25 mouse cellular contexts compared by ENCODE assay signal in the genomic region with DNA sequence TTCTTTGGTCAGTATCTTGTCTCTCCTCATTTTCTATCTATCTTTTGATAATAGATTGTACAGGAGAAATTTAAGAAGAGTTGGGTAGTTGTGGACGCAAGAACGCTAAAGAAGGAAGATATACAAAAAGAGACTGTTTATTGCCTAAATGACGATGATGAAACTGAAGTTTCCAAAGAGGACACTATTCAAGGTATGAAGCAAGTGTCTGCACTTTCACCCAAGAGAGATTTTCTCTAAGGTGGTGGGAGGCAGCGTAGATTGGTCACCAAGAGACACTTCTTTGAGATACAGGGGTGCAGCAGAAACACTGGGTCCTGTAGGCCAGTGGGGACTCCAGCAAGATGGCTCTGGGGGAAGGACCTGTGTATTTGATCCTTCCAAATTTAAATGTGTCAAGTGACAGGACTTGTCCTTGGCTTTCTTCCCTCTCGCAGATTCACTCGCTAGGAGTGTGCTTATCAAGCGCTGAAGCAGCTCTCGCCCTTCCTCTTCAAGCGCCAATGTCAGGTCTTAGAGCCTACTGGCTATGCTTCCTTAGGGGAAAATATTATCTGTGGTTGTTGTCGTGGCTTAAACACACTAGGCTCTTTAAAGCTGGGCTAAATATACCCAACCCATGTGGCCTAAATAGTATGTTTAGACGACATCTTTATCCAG. TPM values are rescaled to one million over a fixed set of nuclear protein-coding genes. Genes with fewer than 3 reads are reported as not detected.
DNase-seq lines count a peak whose midpoint lies in the region; ATAC-seq lines count a peak whose summit lies in the region.
"Had no signal": no experiment of that assay in that cellular context is flagged by ENCODE, and none has a peak within 500 bp of the region (broad histone marks: within the 10 kb centered on the region; RNA-seq: fewer than 3 reads in every experiment).

No protein-coding gene starts in this region.

- peak; percentile 94 for DNase-seq in heart, adult 11 months
- peak; percentile 17 for DNase-seq in 416B (ENCODE audit: low read depth)
- peak; percentile 28 to 29 for DNase-seq in heart, adult 9 months (ENCODE audit: low spot score in 2 of 2)
- peak; percentile 5 for DNase-seq in heart, postnatal 4 days
- no peak for DNase-seq in forebrain, embryonic 10.5 days (ENCODE audit: extremely low spot score, low spot score)
- DNase-seq in layer of hippocampus, adult 9-11 months = no peak
- DNase-seq: adrenal gland, postnatal 25 days; cerebellum, adult 9-11 months; forebrain, postnatal 0 days; gastrocnemius, postnatal 36 days; kidney, adult 18-20 months; left cerebral cortex, postnatal 4 days; lung, adult 18-20 months; lung, postnatal 10 days had no signal

- H3K27me3 ChIP-seq in heart, embryonic 11.5 days (ENCODE audit: control insufficient read depth, insufficient read depth, low read length) = no peaks in the 10 kb centered on the region
- no peaks in the 10 kb centered on the region for H3K27me3 ChIP-seq in forebrain, embryonic 10.5 days (ENCODE audit: poor library complexity, severe bottlenecking)
- H3K27me3 ChIP-seq in midbrain, embryonic 16.5 days (ENCODE audit: control insufficient read depth, insufficient read depth, low read depth, low read length) = no peaks in the 10 kb centered on the region
- H3K27me3 ChIP-seq: embryonic facial prominence, embryonic 15.5 days; limb, embryonic 15.5 days had no signal

- no peak overlapping the region for H3K9ac ChIP-seq in heart, embryonic 11.5 days (ENCODE audit: low read depth, low read length)
- no peak overlapping the region for H3K9ac ChIP-seq in midbrain, embryonic 16.5 days (ENCODE audit: low read depth, low read length)
- H3K9ac ChIP-seq: embryonic facial prominence, embryonic 15.5 days; forebrain, postnatal 0 days; hindbrain, embryonic 14.5 days; limb, embryonic 15.5 days had no signal

- no peak overlapping the region for H3K4me3 ChIP-seq in heart, embryonic 11.5 days (ENCODE audit: low read depth, low read length)
- no peak overlapping the region for H3K4me3 ChIP-seq in forebrain, embryonic 10.5 days
- no peak overlapping the region for H3K4me3 ChIP-seq in midbrain, embryonic 16.5 days (ENCODE audit: low read depth, low read length)
- H3K4me3 ChIP-seq: embryonic facial prominence, embryonic 15.5 days; limb, embryonic 15.5 days had no signal

- no peak overlapping the region for H3K27ac ChIP-seq in heart, embryonic 11.5 days (ENCODE audit: low read depth, low read length)
- no peak overlapping the region for H3K27ac ChIP-seq in forebrain, embryonic 10.5 days
- no peak overlapping the region for H3K27ac ChIP-seq in midbrain, embryonic 16.5 days (ENCODE audit: low read length)
- H3K27ac ChIP-seq: embryonic facial prominence, embryonic 15.5 days; hindbrain, embryonic 14.5 days; kidney, postnatal 0 days; limb, embryonic 15.5 days had no signal

- H3K9me3 ChIP-seq in heart, embryonic 11.5 days (replicated peaks; ENCODE audit: control insufficient read depth, low read length) = no peaks in the 10 kb centered on the region
- no peaks in the 10 kb centered on the region for H3K9me3 ChIP-seq in forebrain, embryonic 10.5 days
- H3K9me3 ChIP-seq in midbrain, embryonic 16.5 days (replicated peaks; ENCODE audit: control insufficient read depth, low read length, poor library complexity, severe bottlenecking) = no peaks in the 10 kb centered on the region
- H3K9me3 ChIP-seq: embryonic facial prominence, embryonic 15.5 days; limb, embryonic 15.5 days had no signal

- H3K4me1 ChIP-seq in heart, embryonic 11.5 days (ENCODE audit: control insufficient read depth, insufficient read depth, low read length) = no peaks in the 10 kb centered on the region
- H3K4me1 ChIP-seq in forebrain, embryonic 10.5 days = no peaks in the 10 kb centered on the region
- H3K4me1 ChIP-seq in midbrain, embryonic 16.5 days (ENCODE audit: control insufficient read depth, insufficient read depth, low read length) = no peaks in the 10 kb centered on the region
- H3K4me1 ChIP-seq: embryonic facial prominence, embryonic 15.5 days; limb, embryonic 15.5 days had no signal

- 76% methylated on average over 11 of the region's 11 CpGs for WGBS in heart, embryonic 11.5 days (ENCODE audit: insufficient replicate concordance)
- WGBS in forebrain, embryonic 10.5 days = 94% methylated on average over 11 of the region's 11 CpGs
- 96% methylated on average over 11 of the region's 11 CpGs for WGBS in midbrain, embryonic 16.5 days

- no peaks in the 10 kb centered on the region for H3K36me3 ChIP-seq in heart, embryonic 11.5 days (ENCODE audit: control insufficient read depth, insufficient read depth, low read length)
- H3K36me3 ChIP-seq in forebrain, embryonic 10.5 days (replicated peaks) = peaks cover 87% of the 10 kb centered on the region
- H3K36me3 ChIP-seq in midbrain, embryonic 16.5 days (ENCODE audit: control insufficient read depth, insufficient read depth, low read length) = peaks cover 13% of the 10 kb centered on the region; the same call in 1 of the 2 replicates

- no peak for ATAC-seq in heart, embryonic 11.5 days (replicated peaks; ENCODE audit: insufficient number of reproducible peaks, low FRiP score, low TSS enrichment)
- ATAC-seq in midbrain, embryonic 16.5 days = no peak
- ATAC-seq: CD4-positive, CD25-positive, alpha-beta regulatory T cell, adult 4 months; forebrain, postnatal 0 days; inflammation-experienced regulatory T-cells, adult 6 months had no signal

- no peak overlapping the region for H3K4me2 ChIP-seq in heart, embryonic 11.5 days
- H3K4me2 ChIP-seq in midbrain, embryonic 16.5 days (ENCODE audit: low read length) = no peak overlapping the region
- H3K4me2 ChIP-seq: embryonic facial prominence, embryonic 15.5 days; hindbrain, embryonic 14.5 days; limb, embryonic 15.5 days had no signal

RNA-seq across cellular contexts. Expression of a gene that starts 19.1 kb away (rescaled TPM):
- 23.7 and 24.5 TPM in 2 replicates for polyA plus RNA-seq in heart, embryonic 11.5 days (2014; fragmentation: Nextera tagmentation; extraction: Ambion mirVana)
- total RNA-seq in heart, postnatal 4 days (2021) = 10 to 100 TPM; 14.6 to 14.7 TPM
- polyA plus RNA-seq in forebrain, embryonic 10.5 days (2016; fragmentation: Nextera tagmentation; extraction: Ambion mirVana) = 49.1 and 52.2 TPM in 2 replicates
- 12.9 and 14.7 TPM in 2 replicates for polyA plus RNA-seq in midbrain, embryonic 16.5 days (2015; fragmentation: Nextera tagmentation; extraction: Ambion mirVana)

RNA-seq across cellular contexts. Expression of a gene that starts 42.1 kb away (rescaled TPM):
- polyA plus RNA-seq in heart, embryonic 11.5 days (2014; fragmentation: Nextera tagmentation; extraction: Ambion mirVana) = 0.41 and 0.74 TPM in 2 replicates
- total RNA-seq in heart, postnatal 4 days (2021) = under 1 TPM; 0.12 to 0.16 TPM
- polyA plus RNA-seq in forebrain, embryonic 10.5 days (2016; fragmentation: Nextera tagmentation; extraction: Ambion mirVana) = 3.1 and 3.3 TPM in 2 replicates
- polyA plus RNA-seq in midbrain, embryonic 16.5 days (2015; fragmentation: Nextera tagmentation; extraction: Ambion mirVana) = 40.8 and 42.5 TPM in 2 replicates
- total RNA-seq: common myeloid progenitor, adult 5-6 weeks; gastrocnemius, postnatal 36 days; heart, postnatal 36 days; megakaryocyte-erythroid progenitor cell, adult 5-6 weeks had no signal
- polyA plus RNA-seq: inflammation-experienced regulatory T-cells, adult 6 months had no signal

RNA-seq across cellular contexts. Expression of a gene that starts 42.2 kb away (rescaled TPM):
- polyA plus RNA-seq in heart, embryonic 11.5 days (2014; fragmentation: Nextera tagmentation; extraction: Ambion mirVana) = 20.2 and 20.9 TPM in 2 replicates
- 10 to 100 TPM; 11.7 to 12.1 TPM for total RNA-seq in heart, postnatal 4 days (2021)
- 22.5 and 23.5 TPM in 2 replicates for polyA plus RNA-seq in forebrain, embryonic 10.5 days (2016; fragmentation: Nextera tagmentation; extraction: Ambion mirVana)
- polyA plus RNA-seq in midbrain, embryonic 16.5 days (2015; fragmentation: Nextera tagmentation; extraction: Ambion mirVana) = 5.9 and 8.3 TPM in 2 replicates

Comparison
In these comparisons a context has a peak if more than half of its experiments do, and no peak if none do; other contexts are left out.
1. DNase-seq: peak in heart, adult 11 months (single experiment), 416B (single experiment), heart, adult 9 months (2 of 2) and heart, postnatal 4 days (single experiment); none in forebrain, embryonic 10.5 days (single experiment) and layer of hippocampus, adult 9-11 months (single experiment).